Mouse (Mus musculus): ENCODE results near the gene Sipa1l1. TPM values are rescaled to one million over a fixed set of nuclear protein-coding genes. Genes with fewer than 3 reads are reported as not detected.

The Sipa1l1 gene
- polyA plus RNA-seq, 1 experiment from 2014 or later: 25.6 TPM

DNA sequence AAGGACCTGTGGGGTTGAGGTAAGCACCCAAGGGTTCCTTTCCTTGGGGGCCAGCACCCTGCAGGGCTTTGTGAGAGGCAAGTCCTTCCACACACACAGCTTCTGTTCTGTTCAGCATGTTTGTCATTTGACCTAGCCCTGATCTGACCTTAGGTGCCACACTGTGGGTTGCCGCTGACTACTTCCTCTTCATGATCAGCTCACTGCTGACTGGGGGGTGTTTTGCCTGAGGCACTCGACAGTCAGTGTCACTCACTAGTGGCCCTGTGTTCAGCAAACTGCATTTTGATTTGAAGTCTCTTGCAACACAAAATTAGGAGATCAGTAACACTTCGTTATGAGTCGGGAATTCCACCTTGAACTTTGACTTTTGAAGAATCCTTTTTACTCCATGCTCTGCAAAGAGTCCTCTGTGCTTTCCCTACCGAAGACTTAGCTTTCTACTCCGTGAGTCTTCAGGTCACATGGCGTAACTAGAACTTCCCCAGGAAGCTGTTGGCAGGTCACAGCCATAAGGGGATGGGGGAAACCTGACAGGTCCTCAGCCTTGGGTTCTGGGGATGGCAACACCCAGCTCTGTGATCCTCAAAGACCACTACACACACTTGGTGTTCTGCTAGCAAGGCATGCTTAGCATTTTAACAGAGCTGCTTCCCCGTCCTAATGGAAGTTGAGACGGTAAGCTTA lies 279.2 kb downstream of the Sipa1l1 start:
- H3K36me3 ChIP-seq: peaks cover 10% of the 10 kb centered on the region
- no peak overlapping the region for H3K4me2 ChIP-seq (replicated peaks)
- no peak overlapping the region for H3K27ac ChIP-seq (replicated peaks)
- H3K4me1 ChIP-seq: no peaks in the 10 kb centered on the region
- WGBS: 90% methylated on average over 9 of the region's 9 CpGs
- H3K9me3 ChIP-seq: no peaks in the 10 kb centered on the region
- no peak overlapping the region for H3K4me3 ChIP-seq
- H3K9ac ChIP-seq (replicated peaks): no peak overlapping the region
- no peak for ATAC-seq (replicated peaks)
- H3K27me3 ChIP-seq: no peaks in the 10 kb centered on the region

DNA sequence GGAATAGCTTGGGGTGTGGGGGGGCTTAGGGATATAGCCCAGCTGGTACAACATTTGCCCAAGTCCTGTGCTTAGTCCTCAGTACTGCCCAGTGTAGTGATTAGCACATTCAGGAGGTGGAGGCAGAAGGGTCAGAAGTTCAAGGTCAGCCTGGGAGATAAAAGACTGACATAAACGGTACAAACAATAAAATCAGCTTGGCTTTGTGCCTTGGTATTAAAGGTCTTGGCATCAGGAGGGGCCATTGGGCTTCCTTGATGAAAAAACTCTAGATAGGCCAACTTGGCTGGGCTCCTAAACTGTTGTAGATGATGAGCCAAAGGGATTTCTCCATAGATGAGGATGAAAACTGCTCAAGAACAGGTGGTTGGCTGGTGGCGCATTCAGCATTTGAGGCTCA lies 283.3 kb downstream of the Sipa1l1 start:
- Histone ChIP-seq H3K27ac (replicated peaks) (no peak overlapping the region), H3K4me1 (no peaks in the 10 kb centered on the region), H3K36me3 (peaks cover 2% of the 10 kb centered on the region; the same call in 1 of the 2 replicates), H3K4me2 (replicated peaks) (no peak overlapping the region), H3K9me3 (no peaks in the 10 kb centered on the region), H3K4me3 (no peak overlapping the region), H3K27me3 (no peaks in the 10 kb centered on the region), H3K9ac (replicated peaks) (no peak overlapping the region)
- ATAC-seq (replicated peaks): no peak
- 93% methylated on average over 2 of the region's 2 CpGs for WGBS

DNA sequence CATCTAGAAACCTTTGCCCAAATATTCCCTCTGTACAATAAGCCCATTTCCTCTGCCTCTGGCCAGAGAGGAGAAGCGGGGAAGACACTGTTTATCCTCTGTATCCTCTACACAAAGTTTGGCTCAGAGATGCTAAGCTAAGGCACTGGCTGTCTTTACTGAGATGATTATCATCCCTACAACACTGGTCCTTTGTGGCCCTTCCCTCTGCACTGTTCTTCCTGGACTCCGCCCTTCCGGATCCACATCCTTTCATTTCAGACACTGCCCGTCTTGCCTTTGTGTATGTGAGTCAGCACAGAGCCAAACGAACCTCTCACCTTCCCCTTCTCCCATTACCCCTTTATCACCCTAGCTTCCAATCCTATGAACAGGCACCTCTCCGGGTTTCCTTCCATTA lies 285.3 kb downstream of the Sipa1l1 start:
- no peak overlapping the region for H3K4me3 ChIP-seq
- H3K27me3 ChIP-seq: no peaks in the 10 kb centered on the region
- 86% methylated on average over 6 of the region's 6 CpGs for WGBS
- H3K9ac ChIP-seq (replicated peaks): no peak overlapping the region
- no peak overlapping the region for H3K27ac ChIP-seq (replicated peaks)
- H3K4me2 ChIP-seq (replicated peaks): no peak overlapping the region
- no peaks in the 10 kb centered on the region for H3K9me3 ChIP-seq
- H3K36me3 ChIP-seq: no peaks in the 10 kb centered on the region
- ATAC-seq (replicated peaks): no peak
- no peaks in the 10 kb centered on the region for H3K4me1 ChIP-seq

DNA sequence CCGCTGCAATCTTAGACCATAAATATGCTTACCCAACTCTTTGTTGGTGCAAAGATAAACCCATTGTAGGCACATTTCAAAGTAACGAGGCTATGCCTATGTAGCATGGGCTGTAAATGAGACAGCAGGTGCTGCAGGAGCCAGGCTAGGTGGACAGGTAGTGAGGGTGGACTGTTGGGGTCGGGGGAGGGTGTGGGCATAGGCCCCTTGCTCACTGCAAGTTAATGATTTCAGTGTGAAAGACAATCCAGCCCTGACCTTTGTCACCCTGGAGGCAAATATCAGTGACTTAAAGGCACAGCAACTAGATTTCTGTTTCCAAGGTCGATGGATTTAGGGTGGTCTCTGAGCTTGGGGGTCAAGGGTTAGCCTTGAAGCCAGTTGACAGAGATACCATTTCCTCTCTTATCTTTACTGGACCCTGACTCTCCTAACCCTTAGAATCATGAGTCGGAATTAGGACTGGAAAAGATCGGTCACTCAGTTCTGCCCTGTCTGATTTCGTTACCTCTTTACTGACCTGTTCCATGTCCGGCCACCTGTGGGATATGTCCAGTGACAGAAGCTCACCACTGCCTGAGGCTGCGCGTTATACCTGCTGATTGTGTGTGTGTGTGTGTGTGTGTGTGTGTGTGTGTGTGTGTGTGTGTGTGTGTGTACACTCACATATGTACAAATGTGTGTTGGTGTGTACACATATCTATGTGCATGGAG lies 286.7 kb downstream of the Sipa1l1 start:
- ATAC-seq (replicated peaks): no peak
- Histone ChIP-seq H3K27me3 (no peaks in the 10 kb centered on the region), H3K4me1 (no peaks in the 10 kb centered on the region), H3K4me2 (replicated peaks) (no peak overlapping the region), H3K9me3 (no peaks in the 10 kb centered on the region), H3K36me3 (no peaks in the 10 kb centered on the region), H3K4me3 (no peak overlapping the region), H3K9ac (replicated peaks) (no peak overlapping the region), H3K27ac (replicated peaks) (no peak overlapping the region)
- 91% methylated on average over 10 of the region's 10 CpGs for WGBS

DNA sequence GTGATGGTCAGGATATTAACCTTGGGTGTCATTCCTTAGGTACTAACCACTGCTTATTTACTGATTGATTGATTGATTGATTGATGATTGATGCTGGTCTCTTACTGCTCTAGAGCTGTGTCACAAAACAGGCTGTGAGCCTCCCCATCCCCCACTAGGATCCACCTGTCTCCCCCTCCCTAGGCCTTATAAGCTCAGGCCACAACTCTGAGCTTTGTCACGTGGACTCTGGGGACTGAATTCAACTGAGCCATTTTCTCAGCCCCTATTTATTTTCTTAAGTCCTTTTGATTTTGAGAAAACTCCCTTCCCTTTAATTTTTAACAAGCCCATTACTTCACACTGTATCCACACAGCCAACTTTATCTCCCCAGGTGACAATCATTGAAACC lies 287.3 kb downstream of the Sipa1l1 start:
- Histone ChIP-seq H3K36me3 (no peaks in the 10 kb centered on the region), H3K27me3 (no peaks in the 10 kb centered on the region), H3K4me3 (no peak overlapping the region), H3K27ac (replicated peaks) (no peak overlapping the region), H3K4me1 (no peaks in the 10 kb centered on the region), H3K9ac (replicated peaks) (no peak overlapping the region), H3K9me3 (no peaks in the 10 kb centered on the region), H3K4me2 (replicated peaks) (no peak overlapping the region)
- WGBS: 61% methylated on average over 1 of the region's 1 CpGs
- ATAC-seq (replicated peaks): no peak

DNA sequence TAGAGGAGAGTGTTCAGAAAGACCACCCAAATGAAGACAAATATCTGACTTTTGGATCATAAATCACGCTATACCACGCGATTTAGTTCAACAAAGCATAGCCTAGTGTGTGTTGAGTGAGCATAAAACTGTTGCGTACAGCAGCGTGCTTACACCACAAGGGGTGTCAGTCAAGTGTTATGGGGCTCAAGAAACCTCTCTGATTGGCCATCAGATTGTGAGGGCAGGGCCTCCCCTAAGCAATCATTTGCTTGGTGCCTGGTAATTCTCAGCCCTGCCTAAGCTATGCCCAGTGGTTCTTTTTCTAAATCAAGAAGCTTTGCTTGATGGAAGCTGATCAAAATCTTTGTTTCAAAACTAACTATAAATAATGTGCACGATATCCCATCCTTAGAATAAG lies 288.5 kb downstream of the Sipa1l1 start:
- no peaks in the 10 kb centered on the region for H3K36me3 ChIP-seq
- H3K27me3 ChIP-seq: no peaks in the 10 kb centered on the region
- H3K9me3 ChIP-seq: no peaks in the 10 kb centered on the region
- H3K4me2 ChIP-seq (replicated peaks): no peak overlapping the region
- peak overlapping the region; percentile 7; the same call in 1 of the 2 replicates for H3K27ac ChIP-seq (replicated peaks)
- 84% methylated on average over 6 of the region's 6 CpGs for WGBS
- no peak overlapping the region for H3K4me3 ChIP-seq
- no peaks in the 10 kb centered on the region for H3K4me1 ChIP-seq
- ATAC-seq (replicated peaks): 0 out of 2 replicates have a peak, but pooled peaks have one; percentile 48
- H3K9ac ChIP-seq (replicated peaks): no peak overlapping the region

DNA sequence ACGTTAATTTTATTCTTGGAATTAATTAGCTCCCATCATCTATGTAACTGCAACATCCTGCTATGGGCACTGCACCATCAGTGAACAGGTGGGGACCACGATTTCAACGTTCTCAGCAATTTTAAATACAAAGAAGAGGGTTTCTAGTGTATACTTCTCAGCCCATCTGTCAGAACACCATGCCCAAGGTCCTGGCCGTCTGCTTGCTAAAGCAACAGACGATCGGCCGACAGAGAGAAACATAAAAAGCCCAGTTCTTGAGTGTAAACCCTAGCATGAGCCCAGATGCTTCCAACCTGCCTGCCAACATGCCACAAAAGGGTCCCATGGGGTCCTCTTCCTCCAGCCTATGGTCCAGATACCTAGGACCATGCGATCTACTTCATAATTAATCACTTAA lies 288.9 kb downstream of the Sipa1l1 start:
- peak; percentile 60; the same call in 1 of the 2 replicates for ATAC-seq (replicated peaks)
- no peaks in the 10 kb centered on the region for H3K4me1 ChIP-seq
- H3K36me3 ChIP-seq: no peaks in the 10 kb centered on the region
- no peak overlapping the region for H3K4me2 ChIP-seq (replicated peaks)
- 71% methylated on average over 8 of the region's 8 CpGs for WGBS
- H3K9ac ChIP-seq (replicated peaks): no peak overlapping the region
- peak overlapping the region; percentile 7; the same call in 1 of the 2 replicates for H3K27ac ChIP-seq (replicated peaks)
- H3K27me3 ChIP-seq: no peaks in the 10 kb centered on the region
- H3K9me3 ChIP-seq: no peaks in the 10 kb centered on the region
- no peak overlapping the region for H3K4me3 ChIP-seq

DNA sequence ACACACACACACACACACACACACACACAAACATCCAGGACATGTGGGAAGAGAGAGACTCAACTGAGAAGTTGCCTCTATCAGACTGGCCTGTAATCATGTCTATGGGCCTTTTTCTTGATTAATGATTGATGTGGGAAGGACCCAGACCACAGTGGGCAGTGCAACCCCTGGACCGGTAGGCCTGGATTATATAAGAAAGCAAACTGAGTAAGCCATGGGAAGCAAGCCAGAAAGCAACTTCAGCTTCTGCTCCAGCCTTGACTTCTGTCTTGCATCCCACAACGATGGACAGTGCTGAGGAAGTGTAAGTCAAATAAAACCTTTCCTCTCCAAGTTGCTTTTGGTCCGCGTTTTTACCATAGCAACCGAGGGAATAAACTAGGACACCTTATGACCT lies 298.1 kb downstream of the Sipa1l1 start:
- 93% methylated on average over 5 of the region's 5 CpGs for WGBS
- no peaks in the 10 kb centered on the region for H3K27me3 ChIP-seq
- H3K27ac ChIP-seq (replicated peaks): no peak overlapping the region
- no peak overlapping the region for H3K9ac ChIP-seq (replicated peaks)
- no peaks in the 10 kb centered on the region for H3K9me3 ChIP-seq
- H3K4me1 ChIP-seq: peaks cover 5% of the 10 kb centered on the region; the same call in 1 of the 2 replicates
- no peak overlapping the region for H3K4me3 ChIP-seq
- H3K4me2 ChIP-seq (replicated peaks): no peak overlapping the region
- no peaks in the 10 kb centered on the region for H3K36me3 ChIP-seq
- ATAC-seq (replicated peaks): no peak

DNA sequence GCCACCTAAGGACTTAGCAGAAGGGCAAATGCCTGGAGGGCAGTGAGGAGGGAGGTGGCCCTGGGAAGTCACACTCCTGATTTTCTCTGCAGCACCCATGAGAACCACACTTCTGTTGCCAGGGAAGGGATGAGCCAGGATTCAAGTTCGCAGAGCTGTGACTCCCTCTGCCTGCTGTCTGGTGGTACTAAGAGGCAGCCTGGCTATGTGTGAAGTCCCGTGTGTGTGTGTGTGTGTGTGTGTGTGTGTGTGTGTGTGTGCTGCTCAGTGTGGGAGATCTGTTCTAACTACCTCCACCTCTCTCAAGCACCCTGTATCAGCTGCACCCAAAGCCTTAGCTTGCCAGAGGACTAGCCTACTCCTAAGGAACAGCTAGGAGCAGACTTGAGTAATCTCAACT lies 298.5 kb downstream of the Sipa1l1 start:
- 68% methylated on average over 2 of the region's 2 CpGs for WGBS

DNA sequence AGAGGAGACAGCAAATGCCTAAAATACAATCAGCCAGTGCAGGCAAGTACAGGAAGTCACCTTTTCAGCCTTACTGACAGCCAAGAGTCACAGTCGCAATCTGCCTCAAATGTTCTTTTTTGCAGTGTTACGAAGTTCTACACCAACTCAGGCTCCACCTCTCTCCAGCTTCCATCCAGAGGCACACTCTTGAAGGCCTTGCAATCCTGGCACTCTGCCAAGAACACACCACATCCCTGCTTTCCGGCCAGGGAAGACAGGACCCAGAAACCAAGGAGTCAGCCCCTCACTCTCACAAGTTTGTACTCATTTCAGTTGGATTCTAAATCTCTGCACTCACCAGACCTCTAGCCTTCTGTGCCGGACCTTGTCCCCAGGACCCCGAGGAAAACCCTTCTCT lies 299.3 kb downstream of the Sipa1l1 start:
- no peaks in the 10 kb centered on the region for H3K36me3 ChIP-seq
- no peak overlapping the region for H3K9ac ChIP-seq (replicated peaks)
- H3K4me2 ChIP-seq (replicated peaks): no peak overlapping the region
- H3K27me3 ChIP-seq: no peaks in the 10 kb centered on the region
- H3K4me3 ChIP-seq: no peak overlapping the region
- H3K27ac ChIP-seq (replicated peaks): no peak overlapping the region
- peaks cover 5% of the 10 kb centered on the region; the same call in 1 of the 2 replicates for H3K4me1 ChIP-seq
- no peak for ATAC-seq (replicated peaks)
- H3K9me3 ChIP-seq: no peaks in the 10 kb centered on the region
- 67% methylated on average over 5 of the region's 5 CpGs for WGBS

More for the DNA sequence above, 298.5 kb downstream of the Sipa1l1 start:
- ATAC-seq (replicated peaks): no peak
- H3K4me1 ChIP-seq: peaks cover 5% of the 10 kb centered on the region; the same call in 1 of the 2 replicates
- H3K27me3 ChIP-seq: no peaks in the 10 kb centered on the region
- H3K9ac ChIP-seq (replicated peaks): no peak overlapping the region
- H3K27ac ChIP-seq (replicated peaks): no peak overlapping the region
- no peaks in the 10 kb centered on the region for H3K36me3 ChIP-seq
- no peaks in the 10 kb centered on the region for H3K9me3 ChIP-seq
- no peak overlapping the region for H3K4me2 ChIP-seq (replicated peaks)
- no peak overlapping the region for H3K4me3 ChIP-seq

DNA sequence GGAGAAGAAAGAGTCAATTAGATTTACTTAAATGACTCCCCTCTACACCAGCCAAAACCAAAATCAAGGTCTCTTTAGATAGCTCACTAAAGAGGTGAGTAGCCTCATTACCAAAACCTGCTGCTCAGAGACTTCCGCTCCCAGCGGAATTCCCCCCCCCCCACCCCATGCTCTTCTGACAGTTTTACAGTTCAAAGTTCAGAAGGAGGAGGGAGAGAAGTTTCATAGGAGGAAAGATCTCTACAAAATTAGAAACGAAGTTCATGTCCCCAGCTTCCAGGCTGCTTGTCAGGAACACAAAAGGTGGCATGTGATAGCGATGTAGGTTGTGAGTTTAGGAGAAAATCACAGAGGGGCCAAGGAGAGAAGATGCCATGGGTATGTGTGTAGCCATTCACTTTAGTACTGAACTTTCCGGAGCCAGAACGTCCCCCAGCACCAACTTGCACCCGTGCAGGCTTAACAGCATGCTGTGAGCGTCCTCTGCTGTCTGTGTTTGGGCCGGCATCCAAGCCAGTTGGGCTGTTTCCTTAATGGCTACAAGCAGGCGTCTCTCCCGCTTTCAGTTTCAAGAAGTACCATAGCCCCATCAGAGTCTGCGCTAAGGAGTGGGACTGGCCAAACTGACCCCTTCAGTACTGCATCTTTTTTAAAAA lies 300.7 kb downstream of the Sipa1l1 start:
- no peaks in the 10 kb centered on the region for H3K27me3 ChIP-seq
- ATAC-seq (replicated peaks): peak; percentile 87
- H3K4me1 ChIP-seq: peaks cover 5% of the 10 kb centered on the region; the same call in 1 of the 2 replicates
- H3K9me3 ChIP-seq: no peaks in the 10 kb centered on the region
- peak overlapping the region; percentile 50 for H3K4me3 ChIP-seq
- H3K4me2 ChIP-seq (replicated peaks): peak overlapping the region; percentile 90
- H3K9ac ChIP-seq (replicated peaks): peak overlapping the region; percentile 50
- peak overlapping the region; percentile 78 for H3K27ac ChIP-seq (replicated peaks)
- WGBS: 8% methylated on average over 12 of the region's 12 CpGs
- H3K36me3 ChIP-seq: no peaks in the 10 kb centered on the region

DNA sequence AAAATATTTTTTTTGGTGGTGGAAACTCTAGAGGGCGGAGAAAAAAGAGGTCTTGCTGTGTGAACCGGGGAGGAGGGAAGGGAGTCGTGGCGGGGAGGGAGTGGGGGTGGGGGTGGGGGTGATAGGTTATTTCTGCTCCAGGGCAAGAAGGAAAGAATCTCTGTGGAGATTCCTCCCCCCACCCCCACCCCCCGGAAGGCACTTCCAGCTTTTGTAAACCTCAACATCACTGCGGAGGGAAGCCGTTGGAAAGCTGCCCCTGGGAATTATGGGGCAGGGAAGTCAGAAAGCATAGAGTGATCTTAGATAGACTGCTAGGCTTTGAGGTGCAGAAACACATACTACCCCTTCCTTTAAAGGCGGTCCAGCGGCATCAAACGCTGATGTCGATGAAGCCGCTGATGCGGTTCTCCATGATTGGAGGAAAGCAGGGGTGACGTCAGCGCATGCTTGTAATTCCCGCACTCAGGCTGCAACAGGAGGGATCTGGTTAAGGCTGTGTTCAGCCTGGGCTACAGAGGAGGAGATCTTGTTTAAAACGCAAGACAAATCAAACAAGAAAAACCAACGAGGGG lies 301.3 kb downstream of the Sipa1l1 start:
- H3K9me3 ChIP-seq: no peaks in the 10 kb centered on the region
- ATAC-seq (replicated peaks): peak; percentile 94
- peak overlapping the region; percentile 90 for H3K4me2 ChIP-seq (replicated peaks)
- peak overlapping the region; percentile 78 for H3K27ac ChIP-seq (replicated peaks)
- peaks cover 5% of the 10 kb centered on the region; the same call in 1 of the 2 replicates for H3K4me1 ChIP-seq
- H3K9ac ChIP-seq (replicated peaks): peak overlapping the region; percentile 50
- peak overlapping the region; percentile 50 for H3K4me3 ChIP-seq
- H3K36me3 ChIP-seq: no peaks in the 10 kb centered on the region
- H3K27me3 ChIP-seq: no peaks in the 10 kb centered on the region
- WGBS: 5% methylated on average over 18 of the region's 18 CpGs

All from forebrain, embryonic 15.5 days (tissue).